Mouse (Mus musculus): ENCODE results near the gene Prkce. TPM values are rescaled to one million over a fixed set of nuclear protein-coding genes. Genes with fewer than 3 reads are reported as not detected.

Gene Prkce
- polyA plus RNA-seq, 1 experiment from 2014 or later = 11.0 TPM

DNA sequence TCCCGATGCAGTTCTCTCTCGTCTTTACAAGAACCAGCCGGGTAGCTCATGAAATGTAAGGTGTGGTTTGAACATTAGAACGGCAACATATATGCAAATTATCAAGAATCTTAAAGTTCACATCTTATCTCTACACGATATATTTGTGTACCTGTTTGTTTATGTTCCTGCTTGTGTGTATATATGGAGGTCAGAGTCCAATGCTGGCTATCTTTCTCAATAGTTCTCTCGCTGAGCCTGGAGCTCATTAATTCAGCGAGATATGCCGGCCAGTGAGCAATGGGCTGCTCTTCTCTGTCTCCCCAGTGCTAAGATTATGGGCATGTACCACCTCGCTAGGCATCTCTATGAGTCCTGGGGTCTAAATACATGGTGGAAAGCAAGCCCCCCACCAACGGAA is 356.3 kb downstream of the Prkce start:
- H3K27me3 ChIP-seq = no peaks in the 10 kb centered on the region
- H3K4me2 ChIP-seq (replicated peaks) = no peak overlapping the region
- H3K4me1 ChIP-seq = no peaks in the 10 kb centered on the region
- H3K4me3 ChIP-seq = no peak overlapping the region
- WGBS = 94% methylated on average over 10 of the region's 10 CpGs
- no peaks in the 10 kb centered on the region for H3K9me3 ChIP-seq (replicated peaks)
- no peak overlapping the region for H3K9ac ChIP-seq
- no peak overlapping the region for H3K27ac ChIP-seq
- no peaks in the 10 kb centered on the region for H3K36me3 ChIP-seq
- ATAC-seq (ENCODE audit: low FRiP score) = no peak

DNA sequence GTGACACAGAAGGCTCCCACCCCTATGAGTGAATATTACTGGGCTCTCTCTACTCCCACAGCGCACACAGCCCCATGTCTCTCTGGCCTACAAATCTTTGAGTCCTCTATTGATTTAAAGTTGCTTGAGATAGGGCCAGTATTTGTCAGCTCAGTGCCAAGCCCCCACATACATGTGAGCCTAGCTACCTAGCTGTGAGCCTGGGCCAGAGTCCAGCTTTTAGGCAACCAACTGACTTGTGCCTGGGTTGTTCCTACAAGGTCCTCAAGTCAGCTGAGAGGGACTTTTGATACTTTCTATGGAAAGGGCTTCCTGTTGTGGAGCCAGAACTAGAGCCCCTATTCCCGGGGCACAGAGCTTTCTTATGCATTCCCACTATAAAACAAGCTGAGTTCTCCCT is 357.5 kb downstream of the Prkce start:
- Histone ChIP-seq H3K27me3 (no peaks in the 10 kb centered on the region), H3K9me3 (replicated peaks) (no peaks in the 10 kb centered on the region), H3K36me3 (no peaks in the 10 kb centered on the region), H3K4me1 (peaks cover 2% of the 10 kb centered on the region; the same call in 1 of the 2 replicates), H3K9ac (no peak overlapping the region), H3K4me3 (no peak overlapping the region), H3K4me2 (replicated peaks) (no peak overlapping the region), H3K27ac (no peak overlapping the region)
- 95% methylated on average over 2 of the region's 2 CpGs for WGBS
- ATAC-seq (ENCODE audit: low FRiP score) = no peak

- H3K27me3 ChIP-seq = no peaks in the 10 kb centered on the region
- no peak overlapping the region for H3K27ac ChIP-seq
- WGBS = 86% methylated on average over 7 of the region's 7 CpGs
- no peak overlapping the region for H3K4me3 ChIP-seq
- H3K9me3 ChIP-seq (replicated peaks) = no peaks in the 10 kb centered on the region
- ATAC-seq (ENCODE audit: low FRiP score) = no peak
- no peak overlapping the region for H3K9ac ChIP-seq
- H3K36me3 ChIP-seq = no peaks in the 10 kb centered on the region
- H3K4me2 ChIP-seq (replicated peaks) = no peak overlapping the region
- H3K4me1 ChIP-seq = peaks cover 4% of the 10 kb centered on the region; the same call in 1 of the 2 replicates
These were observed 358.4 kb downstream of the Prkce start for GRCm38 (mm10) chr17:86526016-86526415.

DNA sequence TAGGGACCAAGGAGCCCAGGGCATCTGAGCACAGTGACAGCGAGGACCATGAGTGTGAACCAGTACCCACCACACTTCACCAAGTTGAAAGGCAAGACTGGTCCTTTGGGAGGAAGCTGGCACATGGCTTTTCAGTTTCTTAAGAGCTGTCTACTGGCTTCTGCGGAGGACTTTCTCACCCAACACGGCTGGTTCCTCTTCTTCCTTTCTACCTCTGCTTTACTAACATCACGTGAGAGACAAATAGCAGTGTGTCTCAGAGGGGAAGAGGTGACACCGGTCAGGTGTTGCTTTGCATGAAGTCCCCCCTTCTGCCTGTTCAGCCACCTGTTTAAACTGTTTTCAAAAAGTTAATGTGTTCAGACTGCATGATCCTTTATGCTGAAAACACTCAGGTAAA is 359.7 kb downstream of the Prkce start:
- Histone ChIP-seq H3K9me3 (replicated peaks) (no peaks in the 10 kb centered on the region), H3K4me3 (no peak overlapping the region), H3K27ac (no peak overlapping the region), H3K4me1 (peaks cover 6% of the 10 kb centered on the region), H3K9ac (no peak overlapping the region), H3K4me2 (replicated peaks) (no peak overlapping the region), H3K27me3 (no peaks in the 10 kb centered on the region), H3K36me3 (no peaks in the 10 kb centered on the region)
- ATAC-seq (ENCODE audit: low FRiP score) = no peak
- WGBS = 90% methylated on average over 5 of the region's 5 CpGs

DNA sequence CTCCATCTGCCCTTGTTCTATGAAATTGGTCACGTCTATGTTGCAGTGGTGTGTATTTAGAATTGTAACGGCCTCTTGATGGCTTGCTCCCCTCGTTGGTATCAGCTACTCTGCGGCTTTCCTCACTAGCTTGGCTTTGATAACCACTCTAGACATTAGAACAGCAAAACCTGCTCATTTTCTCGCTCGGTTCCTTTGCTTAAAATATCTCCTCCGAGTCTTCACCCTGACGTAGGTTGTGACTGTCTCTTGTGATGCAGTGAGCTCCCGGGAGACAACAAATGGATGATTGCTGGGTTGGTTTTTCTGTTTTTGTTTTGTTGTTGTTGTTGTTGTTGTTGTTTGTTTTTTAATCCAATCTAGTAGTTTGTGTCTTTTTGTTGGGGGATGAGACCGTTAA is 361.4 kb downstream of the Prkce start:
- ATAC-seq (ENCODE audit: low FRiP score) = no peak
- Histone ChIP-seq H3K4me3 (no peak overlapping the region), H3K27ac (no peak overlapping the region), H3K4me1 (peaks cover 11% of the 10 kb centered on the region), H3K36me3 (no peaks in the 10 kb centered on the region), H3K4me2 (replicated peaks) (no peak overlapping the region), H3K27me3 (no peaks in the 10 kb centered on the region), H3K9ac (no peak overlapping the region), H3K9me3 (replicated peaks) (no peaks in the 10 kb centered on the region)
- WGBS = 85% methylated on average over 10 of the region's 10 CpGs

DNA sequence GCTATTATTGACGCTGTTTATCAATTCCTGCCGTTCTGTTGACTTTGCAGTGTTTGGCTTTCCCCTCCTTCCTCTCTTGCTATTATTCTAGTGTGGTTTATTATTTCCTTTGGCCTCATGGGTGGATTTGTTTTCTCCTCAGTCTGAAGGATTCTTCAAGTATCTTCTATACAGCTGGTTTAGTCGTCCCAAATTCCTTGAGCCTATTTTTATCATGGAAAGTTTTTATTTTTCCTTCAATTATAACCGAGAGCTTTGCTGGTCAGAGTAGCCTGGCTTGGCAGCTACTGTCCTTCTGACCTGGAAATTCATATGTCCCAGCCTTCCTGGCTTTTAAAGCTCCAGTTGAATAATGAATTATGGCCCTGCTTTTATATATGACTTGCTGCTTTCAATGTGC is 361.8 kb downstream of the Prkce start:
- 79% methylated on average over 4 of the region's 4 CpGs for WGBS
- H3K9me3 ChIP-seq (replicated peaks) = no peaks in the 10 kb centered on the region
- ATAC-seq (ENCODE audit: low FRiP score) = no peak
- no peak overlapping the region for H3K9ac ChIP-seq
- no peaks in the 10 kb centered on the region for H3K27me3 ChIP-seq
- no peaks in the 10 kb centered on the region for H3K36me3 ChIP-seq
- no peak overlapping the region for H3K4me2 ChIP-seq (replicated peaks)
- H3K27ac ChIP-seq = no peak overlapping the region
- peaks cover 11% of the 10 kb centered on the region for H3K4me1 ChIP-seq
- no peak overlapping the region for H3K4me3 ChIP-seq

- H3K27ac ChIP-seq = no peak overlapping the region
- H3K4me1 ChIP-seq = peaks cover 11% of the 10 kb centered on the region
- ATAC-seq (ENCODE audit: low FRiP score) = no peak
- no peaks in the 10 kb centered on the region for H3K36me3 ChIP-seq
- H3K27me3 ChIP-seq = no peaks in the 10 kb centered on the region
- H3K9ac ChIP-seq = no peak overlapping the region
- H3K9me3 ChIP-seq (replicated peaks) = no peaks in the 10 kb centered on the region
- H3K4me3 ChIP-seq = no peak overlapping the region
- WGBS = 92% methylated on average over 6 of the region's 6 CpGs
- no peak overlapping the region for H3K4me2 ChIP-seq (replicated peaks)
These were observed 363.6 kb downstream of the Prkce start for GRCm38 (mm10) chr17:86531231-86531630.

DNA sequence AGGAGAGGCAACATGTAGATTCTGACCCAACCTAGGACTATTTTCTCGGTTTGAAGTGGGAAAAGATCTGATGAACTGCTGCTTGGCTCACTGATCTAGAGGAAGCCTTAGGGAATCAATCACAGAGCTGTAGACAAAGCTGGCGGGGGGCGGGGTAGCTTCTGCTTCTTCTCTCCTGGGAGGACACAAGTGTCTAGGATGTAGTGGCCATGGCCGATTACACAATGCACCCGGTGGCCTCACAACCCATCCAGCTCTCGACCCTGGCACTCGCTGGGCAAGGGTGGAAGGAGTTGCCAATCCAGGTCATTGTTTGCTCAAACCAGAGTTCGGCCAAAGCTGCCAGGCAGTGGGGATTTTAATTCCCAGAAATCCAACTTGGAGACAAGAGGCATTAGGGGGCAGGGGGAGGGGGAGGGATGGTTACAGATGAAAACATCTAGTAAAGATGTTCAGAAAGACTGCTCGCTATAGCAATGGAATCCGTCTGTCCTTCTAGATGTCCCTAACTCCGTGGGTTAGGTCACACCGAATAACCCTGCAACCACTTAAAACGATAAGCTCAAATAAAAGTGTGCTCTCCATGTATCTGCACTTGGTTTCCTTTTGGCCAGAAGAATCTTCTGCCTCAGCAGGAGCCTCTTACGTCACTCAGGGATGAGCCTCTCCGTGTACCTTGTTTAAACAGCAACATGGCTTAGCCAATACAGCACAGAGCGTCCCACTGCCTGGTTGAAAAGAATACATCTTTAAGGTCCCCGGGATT is 365.4 kb downstream of the Prkce start:
- H3K4me3 ChIP-seq = no peak overlapping the region
- no peaks in the 10 kb centered on the region for H3K9me3 ChIP-seq (replicated peaks)
- H3K4me2 ChIP-seq (replicated peaks) = no peak overlapping the region
- 71% methylated on average over 17 of the region's 17 CpGs for WGBS
- no peak for ATAC-seq (ENCODE audit: low FRiP score)
- H3K36me3 ChIP-seq = no peaks in the 10 kb centered on the region
- peaks cover 11% of the 10 kb centered on the region for H3K4me1 ChIP-seq
- H3K27ac ChIP-seq = no peak overlapping the region
- no peak overlapping the region for H3K9ac ChIP-seq
- no peaks in the 10 kb centered on the region for H3K27me3 ChIP-seq

- H3K36me3 ChIP-seq = no peaks in the 10 kb centered on the region
- ATAC-seq (ENCODE audit: low FRiP score) = no peak
- H3K4me2 ChIP-seq (replicated peaks) = no peak overlapping the region
- H3K4me1 ChIP-seq = peaks cover 11% of the 10 kb centered on the region
- no peak overlapping the region for H3K4me3 ChIP-seq
- no peak overlapping the region for H3K27ac ChIP-seq
- no peaks in the 10 kb centered on the region for H3K27me3 ChIP-seq
- H3K9ac ChIP-seq = no peak overlapping the region
- no peaks in the 10 kb centered on the region for H3K9me3 ChIP-seq (replicated peaks)
- WGBS = 84% methylated on average over 11 of the region's 11 CpGs
These were observed 365.9 kb downstream of the Prkce start for GRCm38 (mm10) chr17:86533549-86533851.

GRCm38 (mm10) chr17:86535096-86535495 is 367.5 kb downstream of the Prkce start:
- H3K4me3 ChIP-seq = no peak overlapping the region
- no peak overlapping the region for H3K27ac ChIP-seq
- H3K36me3 ChIP-seq = no peaks in the 10 kb centered on the region
- H3K4me1 ChIP-seq = peaks cover 9% of the 10 kb centered on the region
- no peak overlapping the region for H3K9ac ChIP-seq
- H3K27me3 ChIP-seq = no peaks in the 10 kb centered on the region
- ATAC-seq (ENCODE audit: low FRiP score) = no peak
- 80% methylated on average over 10 of the region's 10 CpGs for WGBS
- no peak overlapping the region for H3K4me2 ChIP-seq (replicated peaks)
- H3K9me3 ChIP-seq (replicated peaks) = no peaks in the 10 kb centered on the region

- Histone ChIP-seq H3K4me1 (peaks cover 7% of the 10 kb centered on the region), H3K4me3 (no peak overlapping the region), H3K27ac (no peak overlapping the region), H3K9me3 (replicated peaks) (no peaks in the 10 kb centered on the region), H3K9ac (no peak overlapping the region), H3K4me2 (replicated peaks) (peak overlapping the region; percentile 36), H3K36me3 (no peaks in the 10 kb centered on the region), H3K27me3 (no peaks in the 10 kb centered on the region)
- WGBS = 43% methylated on average over 22 of the region's 22 CpGs
- peak; percentile 74 for ATAC-seq (ENCODE audit: low FRiP score)
These were observed 368.5 kb downstream of the Prkce start for GRCm38 (mm10) chr17:86535827-86536656.

DNA sequence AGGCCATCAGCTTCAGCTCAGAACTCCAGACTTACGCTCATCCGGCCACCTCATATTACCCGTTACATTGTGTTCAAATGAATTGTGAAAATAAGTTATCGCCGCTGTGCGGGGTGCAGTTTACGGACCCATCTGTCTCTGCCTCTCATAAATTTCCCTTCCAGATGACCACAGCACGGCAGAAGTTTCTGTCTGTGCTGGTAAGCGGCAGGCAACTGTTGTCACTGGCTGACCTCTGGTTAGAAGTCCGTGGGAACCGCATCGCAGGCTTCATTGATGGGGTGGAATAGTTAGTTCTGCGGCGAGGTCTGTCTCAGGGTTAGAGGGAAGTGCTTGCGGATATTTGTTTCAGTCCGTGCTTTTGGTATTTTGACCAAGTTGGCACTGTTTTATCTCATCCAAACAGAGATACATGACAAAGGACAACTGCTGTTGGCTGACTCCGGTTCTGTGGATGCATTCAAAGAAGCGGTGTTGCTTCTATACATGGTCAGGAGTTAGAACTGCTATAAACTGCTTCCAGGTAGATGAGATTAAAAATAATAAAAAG is 372.4 kb downstream of the Prkce start:
- whole genome bisulfite sequencing = 88% methylated on average over 18 of the region's 18 CpGs
- no peak overlapping the region for H3K4me2 ChIP-seq (replicated peaks)
- H3K9ac ChIP-seq = no peak overlapping the region
- H3K36me3 ChIP-seq = no peaks in the 10 kb centered on the region
- no peak for ATAC-seq (ENCODE audit: low FRiP score)
- no peaks in the 10 kb centered on the region for H3K4me1 ChIP-seq
- no peak overlapping the region for H3K4me3 ChIP-seq
- H3K9me3 ChIP-seq (replicated peaks) = no peaks in the 10 kb centered on the region
- no peaks in the 10 kb centered on the region for H3K27me3 ChIP-seq
- H3K27ac ChIP-seq = no peak overlapping the region
